Mouse (Mus musculus) megakaryocyte, embryonic 14.5 days (primary cell): Measurements from ENCODE around the gene AC161166.1. TPM values are rescaled to one million over a fixed set of nuclear protein-coding genes. Genes with fewer than 3 reads are reported as not detected.
"Not testable (repeated sequence)": the region's sequence is repeated elsewhere in the genome, so short reads cannot be mapped to it uniquely, and the experiment has no call there.

Source experiments
- H3K27me3 ChIP-seq: replicated peaks from 2 replicates; pipeline ENCODE3; 2012; ENCODE audit warnings: inconsistent platforms
- H3K36me3 ChIP-seq: replicated peaks from 2 replicates; pipeline ENCODE3; 2012; ENCODE audit warnings: low read length, inconsistent platforms, mixed read lengths
- H3K4me1 ChIP-seq: 2 replicates; pipeline ENCODE4 v1.6.1; 2012; ENCODE audit warnings: inconsistent platforms
- H3K4me3 ChIP-seq: replicated peaks from 2 replicates; pipeline ENCODE3; 2012; ENCODE audit warnings: moderate library complexity, mild to moderate bottlenecking, inconsistent platforms
- H3K9me3 ChIP-seq: 2 replicates; pipeline ENCODE4 v1.6.1; 2012; ENCODE audit warnings: inconsistent platforms
- FLI1 ChIP-seq: IDR thresholded peaks from 2 replicates; pipeline ENCODE4 v1.6.1; 2012; ENCODE audit warnings: low read length, inconsistent platforms, mixed read lengths
- GATA1 ChIP-seq: IDR thresholded peaks from 3 replicates; pipeline ENCODE4 v1.6.1; 2012; ENCODE audit warnings: mixed read lengths, low read length, inconsistent platforms, borderline replicate concordance
- polyA plus RNA-seq: library from polyadenylated mRNA; stranded (reverse); fragments of >175 nt; gene quantifications from 2 replicates; pipeline ENCODE4 v1.2.3, GENCODE M21; 2012; ENCODE audit warnings: low replicate concordance; ENCODE audit not compliant: insufficient read depth

The AC161166.1 gene
- polyA plus RNA-seq, 1 experiment, result not detected

- Histone ChIP-seq H3K36me3 (no peaks in the 10 kb centered on the region), H3K9me3 (no peaks in the 10 kb centered on the region), H3K27me3 (peaks cover 64% of the 10 kb centered on the region), H3K4me3 (no peak overlapping the region), H3K4me1 (peaks cover 4% of the 10 kb centered on the region; the same call in 1 of the 2 replicates)
- TF ChIP-seq FLI1 (no peak), GATA1 (no peak)
Observed at GRCm38 (mm10) chr7:24488303-24488702, 24.0 kb downstream of the AC161166.1 start.

- no peaks in the 10 kb centered on the region for H3K36me3 ChIP-seq
- H3K9me3 ChIP-seq, result no peaks in the 10 kb centered on the region
- TF ChIP-seq FLI1 (no peak; the same call in 1 of the 2 replicates), GATA1 (no peak)
- H3K4me1 ChIP-seq, result peaks cover 9% of the 10 kb centered on the region
- H3K27me3 ChIP-seq, result peaks cover 69% of the 10 kb centered on the region
- no peak overlapping the region for H3K4me3 ChIP-seq
Observed at GRCm38 (mm10) chr7:24487403-24487802, 24.9 kb downstream of the AC161166.1 start.

GRCm38 (mm10) chr7:24486654-24487130 is 25.6 kb downstream of the AC161166.1 start:
- H3K27me3 ChIP-seq, result peaks cover 73% of the 10 kb centered on the region

GRCm38 (mm10) chr7:24485481-24485880 is 26.8 kb downstream of the AC161166.1 start:
- TF ChIP-seq GATA1 (no peak), FLI1 (no peak)
- no peaks in the 10 kb centered on the region for H3K9me3 ChIP-seq
- H3K36me3 ChIP-seq, result no peaks in the 10 kb centered on the region
- H3K4me1 ChIP-seq, result peaks cover 27% of the 10 kb centered on the region
- H3K27me3 ChIP-seq, result peaks cover 80% of the 10 kb centered on the region
- H3K4me3 ChIP-seq, result no peak overlapping the region

More at GRCm38 (mm10) chr7:24486654-24487130, 25.6 kb downstream of the AC161166.1 start:
- Histone ChIP-seq H3K9me3 (no peaks in the 10 kb centered on the region), H3K36me3 (no peaks in the 10 kb centered on the region), H3K4me1 (peaks cover 16% of the 10 kb centered on the region), H3K4me3 (no peak overlapping the region)
- TF ChIP-seq FLI1 (no peak), GATA1 (no peak)

- H3K4me3 ChIP-seq, H3K36me3 ChIP-seq, H3K9me3 ChIP-seq: not testable (repeated sequence)
- Histone ChIP-seq H3K27me3 (peaks cover 94% of the 10 kb centered on the region), H3K4me1 (peaks cover 27% of the 10 kb centered on the region)
Observed at GRCm38 (mm10) chr7:24483291-24483690, 29.0 kb downstream of the AC161166.1 start.

GRCm38 (mm10) chr7:24482208-24483020 is 29.8 kb downstream of the AC161166.1 start:
- peaks cover 27% of the 10 kb centered on the region for H3K4me1 ChIP-seq
- peaks cover 17% of the 10 kb centered on the region for H3K9me3 ChIP-seq
- TF ChIP-seq FLI1, result no peak
- no peak for TF ChIP-seq GATA1
- no peaks in the 10 kb centered on the region for H3K36me3 ChIP-seq
- H3K27me3 ChIP-seq, result peaks cover 97% of the 10 kb centered on the region
- peak overlapping the region; percentile 94 for H3K4me3 ChIP-seq

GRCm38 (mm10) chr7:24481474-24482207 is 30.6 kb downstream of the AC161166.1 start, which contains the start of gene Cadm4:
TSS of gene Cadm4 (plus strand) at chr7:24482023.
- no peaks in the 10 kb centered on the region for H3K36me3 ChIP-seq
- peaks cover 91% of the 10 kb centered on the region for H3K27me3 ChIP-seq
- H3K4me3 ChIP-seq, result peak within 1 kb of the TSS; percentile 94
- peaks cover 22% of the 10 kb centered on the region for H3K4me1 ChIP-seq
- H3K9me3 ChIP-seq, result peaks cover 21% of the 10 kb centered on the region
- TF ChIP-seq FLI1, result no peak
- no peak for TF ChIP-seq GATA1

GRCm38 (mm10) chr7:24480986-24481473 is 31.2 kb downstream of the AC161166.1 start:
- H3K27me3 ChIP-seq, result peaks cover 84% of the 10 kb centered on the region
- TF ChIP-seq FLI1, result no peak
- TF ChIP-seq GATA1, result no peak
- peak overlapping the region; percentile 94 for H3K4me3 ChIP-seq

GRCm38 (mm10) chr7:24480121-24480941 is 31.9 kb downstream of the AC161166.1 start:
- Histone ChIP-seq H3K9me3 (peaks cover 21% of the 10 kb centered on the region), H3K27me3 (peaks cover 78% of the 10 kb centered on the region)

More at GRCm38 (mm10) chr7:24480986-24481473, 31.2 kb downstream of the AC161166.1 start:
- Histone ChIP-seq H3K4me1 (peaks cover 22% of the 10 kb centered on the region), H3K9me3 (peaks cover 21% of the 10 kb centered on the region), H3K36me3 (no peaks in the 10 kb centered on the region)

More at GRCm38 (mm10) chr7:24480121-24480941, 31.9 kb downstream of the AC161166.1 start:
- TF ChIP-seq FLI1, result no peak
- no peak for TF ChIP-seq GATA1
- H3K4me3 ChIP-seq, result no peak overlapping the region
- peaks cover under 1% of the 10 kb centered on the region for H3K36me3 ChIP-seq
- peaks cover 22% of the 10 kb centered on the region for H3K4me1 ChIP-seq
